ENCODE assay signal across 17 mouse cellular contexts in genomic region chr9:96904360-96905355, GRCm38 (mm10). TPM values are rescaled to one million over a fixed set of nuclear protein-coding genes. Genes with fewer than 3 reads are reported as not detected.
DNase-seq lines count a peak whose midpoint lies in the region; ATAC-seq and TF ChIP-seq lines count a peak whose summit lies in the region.
"Had no signal": no experiment of that assay in that cellular context is flagged by ENCODE, and none has a peak within 500 bp of the region (broad histone marks: within the 10 kb centered on the region; RNA-seq: fewer than 3 reads in every experiment).

No protein-coding gene starts in this region.

- no peaks in the 10 kb centered on the region for H3K36me3 ChIP-seq in intestine, embryonic 16.5 days (ENCODE audit: control insufficient read depth, insufficient read depth, low read length)
- H3K36me3 ChIP-seq in intestine, embryonic 15.5 days = no peaks in the 10 kb centered on the region
- no peaks in the 10 kb centered on the region for H3K36me3 ChIP-seq in forebrain, embryonic 14.5 days (ENCODE audit: control insufficient read depth, insufficient read depth, low read length)
- H3K36me3 ChIP-seq in hindbrain, postnatal 0 days (ENCODE audit: insufficient read depth, low read length) = no peaks in the 10 kb centered on the region
- H3K36me3 ChIP-seq in midbrain, embryonic 16.5 days (ENCODE audit: control insufficient read depth, insufficient read depth, low read length) = no peaks in the 10 kb centered on the region
- H3K36me3 ChIP-seq: heart, embryonic 12.5 days; limb, embryonic 10.5 days; liver, embryonic 13.5 days had no signal

- no peaks in the 10 kb centered on the region for H3K27me3 ChIP-seq in intestine, embryonic 16.5 days (replicated peaks; ENCODE audit: control insufficient read depth, insufficient read depth, low read length)
- no peaks in the 10 kb centered on the region for H3K27me3 ChIP-seq in intestine, embryonic 15.5 days (replicated peaks)
- H3K27me3 ChIP-seq in forebrain, embryonic 14.5 days (replicated peaks; ENCODE audit: control insufficient read depth, insufficient read depth, low read length) = no peaks in the 10 kb centered on the region
- no peaks in the 10 kb centered on the region for H3K27me3 ChIP-seq in hindbrain, postnatal 0 days (ENCODE audit: insufficient read depth, low read length)
- H3K27me3 ChIP-seq in midbrain, embryonic 16.5 days (ENCODE audit: control insufficient read depth, insufficient read depth, low read depth, low read length) = no peaks in the 10 kb centered on the region
- H3K27me3 ChIP-seq: heart, embryonic 12.5 days; liver, embryonic 13.5 days had no signal

- H3K4me2 ChIP-seq in intestine, embryonic 16.5 days (ENCODE audit: low read depth, low read length) = no peak overlapping the region
- no peak overlapping the region for H3K4me2 ChIP-seq in intestine, embryonic 15.5 days (replicated peaks)
- no peak overlapping the region for H3K4me2 ChIP-seq in forebrain, embryonic 14.5 days (ENCODE audit: low read length)
- H3K4me2 ChIP-seq in hindbrain, postnatal 0 days (ENCODE audit: low read depth, low read length) = no peak overlapping the region
- no peak overlapping the region for H3K4me2 ChIP-seq in midbrain, embryonic 16.5 days (ENCODE audit: low read length)
- H3K4me2 ChIP-seq: heart, embryonic 12.5 days; liver, embryonic 13.5 days had no signal

- no peak overlapping the region for H3K4me3 ChIP-seq in intestine, embryonic 16.5 days (ENCODE audit: low read length)
- no peak overlapping the region for H3K4me3 ChIP-seq in intestine, embryonic 15.5 days (replicated peaks)
- H3K4me3 ChIP-seq in forebrain, embryonic 14.5 days (ENCODE audit: low read depth, low read length) = no peak overlapping the region
- no peak overlapping the region for H3K4me3 ChIP-seq in hindbrain, postnatal 0 days (ENCODE audit: low read length)
- no peak overlapping the region for H3K4me3 ChIP-seq in midbrain, embryonic 16.5 days (ENCODE audit: low read depth, low read length)
- H3K4me3 ChIP-seq: heart, embryonic 12.5 days; limb, embryonic 10.5 days; liver, embryonic 13.5 days had no signal

- DNase-seq in forebrain, embryonic 14.5 days (ENCODE audit: low spot score) = peak; percentile 56
- no peak for DNase-seq in hindbrain, postnatal 0 days (ENCODE audit: low spot score)
- no peak for DNase-seq in retina, postnatal 1 day
- DNase-seq in kidney, adult 18-20 months = no peak
- no peak for DNase-seq in gastrocnemius, postnatal 25 days
- DNase-seq: cerebellum, adult 18-20 months; gastrocnemius, postnatal 36 days; heart, postnatal 4 days; liver, embryonic 13.5 days; right cerebral cortex, adult 18-20 months had no signal

- TF ChIP-seq CTCF in hindbrain, postnatal 0 days (IDR thresholded peaks at IDR 0.05; ENCODE audit: low read depth) = no peak

- H3K9ac ChIP-seq in intestine, embryonic 16.5 days (ENCODE audit: low read depth, low read length) = no peak overlapping the region
- H3K9ac ChIP-seq in intestine, embryonic 15.5 days = no peak overlapping the region
- H3K9ac ChIP-seq in forebrain, embryonic 14.5 days (ENCODE audit: low read length) = no peak overlapping the region
- H3K9ac ChIP-seq in hindbrain, postnatal 0 days (replicated peaks; ENCODE audit: low read length) = no peak overlapping the region
- H3K9ac ChIP-seq in midbrain, embryonic 16.5 days (ENCODE audit: low read depth, low read length) = no peak overlapping the region
- H3K9ac ChIP-seq: heart, embryonic 12.5 days; liver, embryonic 13.5 days had no signal

- 56% methylated on average over 7 of the region's 7 CpGs for WGBS in intestine, embryonic 16.5 days
- WGBS in intestine, embryonic 15.5 days = 55% methylated on average over 7 of the region's 7 CpGs
- WGBS in forebrain, embryonic 14.5 days = 79% methylated on average over 7 of the region's 7 CpGs
- WGBS in hindbrain, postnatal 0 days = 63% methylated on average over 7 of the region's 7 CpGs
- WGBS in midbrain, embryonic 16.5 days = 68% methylated on average over 7 of the region's 7 CpGs

- H3K27ac ChIP-seq in intestine, embryonic 16.5 days (ENCODE audit: low read length) = no peak overlapping the region
- no peak overlapping the region for H3K27ac ChIP-seq in intestine, embryonic 15.5 days
- H3K27ac ChIP-seq in forebrain, embryonic 14.5 days (ENCODE audit: low read depth, low read length) = peak overlapping the region; percentile 62; the same call in 1 of the 2 replicates
- no peak overlapping the region for H3K27ac ChIP-seq in hindbrain, postnatal 0 days
- H3K27ac ChIP-seq in midbrain, embryonic 16.5 days (ENCODE audit: low read length) = peak overlapping the region; percentile 37; the same call in 1 of the 2 replicates
- H3K27ac ChIP-seq: limb, embryonic 10.5 days; liver, embryonic 13.5 days; stomach, postnatal 0 days had no signal

- H3K9me3 ChIP-seq in intestine, embryonic 16.5 days (ENCODE audit: control insufficient read depth, low read length) = no peaks in the 10 kb centered on the region
- no peaks in the 10 kb centered on the region for H3K9me3 ChIP-seq in intestine, embryonic 15.5 days
- no peaks in the 10 kb centered on the region for H3K9me3 ChIP-seq in forebrain, embryonic 14.5 days (replicated peaks; ENCODE audit: control insufficient read depth, low read length)
- no peaks in the 10 kb centered on the region for H3K9me3 ChIP-seq in hindbrain, postnatal 0 days (ENCODE audit: low read length)
- no peaks in the 10 kb centered on the region for H3K9me3 ChIP-seq in midbrain, embryonic 16.5 days (replicated peaks; ENCODE audit: control insufficient read depth, low read length, poor library complexity, severe bottlenecking)
- H3K9me3 ChIP-seq: heart, embryonic 12.5 days; limb, embryonic 10.5 days; liver, embryonic 13.5 days had no signal

- peak; percentile 61 for ATAC-seq in intestine, embryonic 16.5 days
- no peak for ATAC-seq in intestine, embryonic 15.5 days
- peak; percentile 75 for ATAC-seq in forebrain, embryonic 14.5 days
- 0 out of 2 replicates have a peak, but pooled peaks have one; percentile 5 for ATAC-seq in hindbrain, postnatal 0 days
- no peak for ATAC-seq in midbrain, embryonic 16.5 days
- ATAC-seq: lung, postnatal 0 days had no signal

- H3K4me1 ChIP-seq in intestine, embryonic 16.5 days (ENCODE audit: control insufficient read depth, insufficient read depth, low read length) = peaks cover under 1% of the 10 kb centered on the region
- H3K4me1 ChIP-seq in intestine, embryonic 15.5 days (replicated peaks) = no peaks in the 10 kb centered on the region; the same call in 1 of the 2 replicates
- H3K4me1 ChIP-seq in forebrain, embryonic 14.5 days (ENCODE audit: control insufficient read depth, insufficient read depth, low read length) = no peaks in the 10 kb centered on the region
- H3K4me1 ChIP-seq in hindbrain, postnatal 0 days (ENCODE audit: insufficient read depth, low read length) = no peaks in the 10 kb centered on the region
- no peaks in the 10 kb centered on the region for H3K4me1 ChIP-seq in midbrain, embryonic 16.5 days (ENCODE audit: control insufficient read depth, insufficient read depth, low read length)
- H3K4me1 ChIP-seq: heart, embryonic 12.5 days; limb, embryonic 10.5 days; liver, embryonic 13.5 days had no signal

RNA-seq across cellular contexts. Expression of gene Pxylp1, which starts 12.2 kb away (rescaled TPM):
- polyA plus RNA-seq in intestine, embryonic 16.5 days (2015; fragmentation: Nextera tagmentation; extraction: Ambion mirVana) = 35.2 and 38.1 TPM in 2 replicates
- polyA plus RNA-seq in intestine, embryonic 15.5 days (2015; fragmentation: Nextera tagmentation; extraction: Ambion mirVana) = 37.6 and 41.5 TPM in 2 replicates
- polyA plus RNA-seq in forebrain, embryonic 14.5 days (2014; fragmentation: Nextera tagmentation; extraction: Ambion mirVana) = 36.7 and 45.4 TPM in 2 replicates
- total RNA-seq in hindbrain, postnatal 0 days (2014; rRNA removed) = 24.1 and 28.9 TPM in 2 replicates
- 23.2 and 23.4 TPM in 2 replicates for polyA plus RNA-seq in hindbrain, postnatal 0 days (2015; fragmentation: Nextera tagmentation; extraction: Ambion mirVana)
- 39.3 and 47.8 TPM in 2 replicates for polyA plus RNA-seq in midbrain, embryonic 16.5 days (2015; fragmentation: Nextera tagmentation; extraction: Ambion mirVana)
- total RNA-seq in gastrocnemius, postnatal 25 days (2021) = 1 to 10 TPM; 1.7 to 1.8 TPM

Comparison
In these comparisons a context has a peak if more than half of its experiments do, and no peak if none do; other contexts are left out.
1. ATAC-seq: peak in intestine, embryonic 16.5 days (single experiment), forebrain, embryonic 14.5 days (single experiment) and hindbrain, postnatal 0 days (single experiment); none in intestine, embryonic 15.5 days (single experiment) and midbrain, embryonic 16.5 days (single experiment).
2. H3K27ac ChIP-seq: peak in forebrain, embryonic 14.5 days (single experiment) and midbrain, embryonic 16.5 days (single experiment); none in intestine, embryonic 16.5 days (single experiment), intestine, embryonic 15.5 days (single experiment) and hindbrain, postnatal 0 days (single experiment).